Mouse (Mus musculus): Measurements from ENCODE around the gene Cadps2.

Gene Cadps2

GRCm38 (mm10) chr6:23361842-23362451 lies 477.3 kb downstream of the Cadps2 start:
- no peak for DNase-seq (ENCODE audit: low spot score in 2 of 2)

- no peak for DNase-seq (ENCODE audit: low spot score in 2 of 2)
Observed at GRCm38 (mm10) chr6:23360596-23360995, 478.6 kb downstream of the Cadps2 start.

GRCm38 (mm10) chr6:23356141-23356540 lies 483.1 kb downstream of the Cadps2 start:
- DNase-seq (ENCODE audit: low spot score in 2 of 2): no peak

GRCm38 (mm10) chr6:23353480-23353879 lies 485.7 kb downstream of the Cadps2 start:
- DNase-seq (ENCODE audit: low spot score in 2 of 2): no peak

- no peak for DNase-seq (ENCODE audit: low spot score in 2 of 2)
Observed at GRCm38 (mm10) chr6:23337411-23338063, 501.7 kb downstream of the Cadps2 start.

GRCm38 (mm10) chr6:23314945-23315344 lies 524.3 kb downstream of the Cadps2 start:
- DNase-seq (ENCODE audit: low spot score in 2 of 2): no peak

GRCm38 (mm10) chr6:23314291-23314690 lies 524.9 kb downstream of the Cadps2 start:
- DNase-seq (ENCODE audit: low spot score in 2 of 2): no peak

- DNase-seq (ENCODE audit: low spot score in 2 of 2): no peak
Observed at GRCm38 (mm10) chr6:23306046-23306445, 533.2 kb downstream of the Cadps2 start.

GRCm38 (mm10) chr6:23298596-23298995 lies 540.6 kb downstream of the Cadps2 start:
- DNase-seq (ENCODE audit: low spot score in 2 of 2): no peak

- no peak for DNase-seq (ENCODE audit: low spot score in 2 of 2)
Observed at GRCm38 (mm10) chr6:23294685-23295084, 544.5 kb downstream of the Cadps2 start.

GRCm38 (mm10) chr6:23288752-23289151 lies 550.5 kb downstream of the Cadps2 start:
- DNase-seq (ENCODE audit: low spot score in 2 of 2): no peak

- DNase-seq (ENCODE audit: low spot score in 2 of 2): no peak
Observed at GRCm38 (mm10) chr6:23281514-23281820, 557.8 kb downstream of the Cadps2 start.

- DNase-seq (ENCODE audit: low spot score in 2 of 2): no peak
Observed at GRCm38 (mm10) chr6:23280811-23281513, 558.3 kb downstream of the Cadps2 start.

GRCm38 (mm10) chr6:23273483-23273882 lies 565.7 kb downstream of the Cadps2 start:
- no peak for DNase-seq (ENCODE audit: low spot score in 2 of 2)

GRCm38 (mm10) chr6:23272979-23273378 lies 566.2 kb downstream of the Cadps2 start:
- DNase-seq (ENCODE audit: low spot score in 2 of 2): no peak

- no peak for DNase-seq (ENCODE audit: low spot score in 2 of 2)
Observed at GRCm38 (mm10) chr6:23272542-23272941, 566.7 kb downstream of the Cadps2 start.

- DNase-seq (ENCODE audit: low spot score in 2 of 2): no peak
Observed at GRCm38 (mm10) chr6:23260738-23261050, 578.5 kb downstream of the Cadps2 start.

- DNase-seq (ENCODE audit: low spot score in 2 of 2): no peak
Observed at GRCm38 (mm10) chr6:23260016-23260737, 579.0 kb downstream of the Cadps2 start.

GRCm38 (mm10) chr6:23257981-23258380 lies 581.2 kb downstream of the Cadps2 start:
- DNase-seq (ENCODE audit: low spot score in 2 of 2): no peak

GRCm38 (mm10) chr6:23255161-23255560 lies 584.1 kb downstream of the Cadps2 start:
- DNase-seq (ENCODE audit: low spot score in 2 of 2): no peak

- no peak for DNase-seq (ENCODE audit: low spot score in 2 of 2)
Observed at GRCm38 (mm10) chr6:23254644-23255043, 584.6 kb downstream of the Cadps2 start.

All from right cerebral cortex, adult 2 months (tissue).